Mouse (Mus musculus): ENCODE measurements around the gene Obox3.
"Not testable (repeated sequence)": the region's sequence is repeated elsewhere in the genome, so short reads cannot be mapped to it uniquely, and the experiment has no call there.

Obox3 gene

DNA sequence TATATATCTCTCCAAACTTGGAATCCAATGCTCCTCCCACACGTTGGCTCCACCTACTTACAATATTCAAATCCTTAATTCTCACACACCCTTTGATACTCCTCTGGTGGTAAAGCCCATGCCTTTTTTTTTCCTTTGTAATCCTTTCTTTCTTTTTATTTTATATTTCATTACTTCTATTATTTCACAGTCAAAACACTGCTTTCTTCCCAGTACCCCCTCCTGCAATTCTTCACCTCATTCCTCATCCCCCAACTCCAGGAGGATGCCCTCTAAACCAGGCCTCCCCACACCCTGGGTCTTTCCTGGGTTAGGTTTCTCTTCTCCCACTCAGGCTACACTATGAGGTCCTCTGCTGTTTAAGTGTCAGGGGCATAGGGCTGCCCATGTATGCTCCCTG lies at the start of gene Obox3:
TSS of gene Obox3 (minus strand) at position 101 of the 400 bp plus-strand sequence.
- not testable (repeated sequence) for DNase-seq (ENCODE audit: low spot score)

DNA sequence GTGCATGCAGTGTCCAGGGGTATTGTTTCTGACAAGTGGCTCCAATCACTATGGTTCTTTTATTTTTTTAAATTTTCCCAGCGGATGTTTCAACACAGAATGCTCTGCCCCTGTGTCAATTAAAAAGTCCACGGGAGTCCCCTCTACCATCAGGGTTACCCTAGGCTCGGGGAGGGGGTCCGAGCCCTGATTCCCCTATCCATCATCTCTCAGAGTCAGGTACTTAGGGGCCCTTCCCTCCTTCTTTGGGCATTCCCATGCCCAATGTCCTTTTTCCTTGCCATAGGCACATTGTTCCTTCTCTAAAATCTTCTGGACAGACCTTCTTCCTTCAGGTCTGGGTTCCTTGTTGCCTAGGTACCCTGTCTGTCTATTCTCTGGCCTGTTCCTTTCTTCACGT lies 130.3 kb downstream of the Obox3 start:
- DNase-seq (ENCODE audit: low spot score): not testable (repeated sequence)
